Mouse (Mus musculus) common myeloid progenitor, adult 5-6 weeks (primary cell): ENCODE results near the gene Foxo1. TPM values are rescaled to one million over a fixed set of nuclear protein-coding genes. Genes with fewer than 3 reads are reported as not detected.

Experiments
- ATAC-seq: replicated peaks from 2 replicates; pipeline ENCODE4 v1.8.0; 2016; ENCODE audit warnings: low read depth, mild to moderate bottlenecking, moderate TSS enrichment, inconsistent platforms; ENCODE audit not compliant: poor library complexity, severe bottlenecking
- total RNA-seq: library from RNA; stranded (forward); fragments of 200-1000, 187-1606 nt; gene quantifications from 2 replicates; pipeline ENCODE4 v1.2.3, GENCODE M21; 2017

The Foxo1 gene
- total RNA-seq, 1 experiment from 2014 or later: 1.6 TPM

- peak; percentile 65 for ATAC-seq
Observed at GRCm38 (mm10) chr3:52299376-52299775, 31.2 kb downstream of the Foxo1 start.

GRCm38 (mm10) chr3:52300517-52300916 is 32.4 kb downstream of the Foxo1 start:
- no peak for ATAC-seq

GRCm38 (mm10) chr3:52303301-52303700 is 35.2 kb downstream of the Foxo1 start:
- ATAC-seq: no peak

GRCm38 (mm10) chr3:52308586-52309321 is 40.6 kb downstream of the Foxo1 start:
- peak; percentile 89 for ATAC-seq

- ATAC-seq: no peak
Observed at GRCm38 (mm10) chr3:52320516-52321270, 52.6 kb downstream of the Foxo1 start.

GRCm38 (mm10) chr3:52322401-52323385 is 54.6 kb downstream of the Foxo1 start:
- ATAC-seq: no peak

- ATAC-seq: no peak
Observed at GRCm38 (mm10) chr3:52325006-52325405, 56.9 kb downstream of the Foxo1 start.

GRCm38 (mm10) chr3:52326687-52327086 is 58.6 kb downstream of the Foxo1 start:
- ATAC-seq: no peak

GRCm38 (mm10) chr3:52327146-52327545 is 59.0 kb downstream of the Foxo1 start:
- no peak for ATAC-seq

- ATAC-seq: peak; percentile 42; the same call in 1 of the 2 replicates
Observed at GRCm38 (mm10) chr3:52331709-52332108, 63.6 kb downstream of the Foxo1 start.

- no peak for ATAC-seq
Observed at GRCm38 (mm10) chr3:52338761-52339160, 70.6 kb downstream of the Foxo1 start.

- no peak for ATAC-seq
Observed at GRCm38 (mm10) chr3:52340336-52341034, 72.3 kb downstream of the Foxo1 start.

GRCm38 (mm10) chr3:52342226-52342625 is 74.1 kb downstream of the Foxo1 start:
- ATAC-seq: no peak

GRCm38 (mm10) chr3:52342801-52343200 is 74.7 kb downstream of the Foxo1 start:
- ATAC-seq: 0 out of 2 replicates have a peak, but pooled peaks have one; percentile 19

- peak; percentile 81 for ATAC-seq
Observed at GRCm38 (mm10) chr3:52343270-52344070, 75.3 kb downstream of the Foxo1 start.

- ATAC-seq: no peak
Observed at GRCm38 (mm10) chr3:52345881-52346280, 77.7 kb downstream of the Foxo1 start.

- no peak for ATAC-seq
Observed at GRCm38 (mm10) chr3:52346986-52347710, 79.0 kb downstream of the Foxo1 start.

- no peak for ATAC-seq
Observed at GRCm38 (mm10) chr3:52347980-52348622, 80.0 kb downstream of the Foxo1 start.
